Comparison of ENCODE assay signal across 20 mouse cellular contexts in genomic region chr6:33465392-33465791, GRCm38 (mm10).
A peak's percentile ranks its signal among the peaks of the same experiment; 100 is the strongest.
DNase-seq lines count a peak whose midpoint lies in the region; ATAC-seq and TF ChIP-seq lines count a peak whose summit lies in the region.
"Had no signal": no experiment of that assay in that cellular context is flagged by ENCODE, and none has a peak within 500 bp of the region (broad histone marks: within the 10 kb centered on the region; RNA-seq: fewer than 3 reads in every experiment).

No protein-coding gene starts in this region.

- 55% methylated on average over 3 of the region's 3 CpGs for WGBS in hindbrain, embryonic 15.5 days
- WGBS in hindbrain, postnatal 0 days: 43% methylated on average over 3 of the region's 3 CpGs
- WGBS in neural tube, embryonic 13.5 days: 41% methylated on average over 3 of the region's 3 CpGs
- WGBS in neural tube, embryonic 15.5 days: 35% methylated on average over 3 of the region's 3 CpGs
- 11% methylated on average over 3 of the region's 3 CpGs for whole genome bisulfite sequencing in forebrain, embryonic 16.5 days
- WGBS in limb, embryonic 10.5 days: 64% methylated on average over 3 of the region's 3 CpGs

- no peak overlapping the region for H3K4me3 ChIP-seq in hindbrain, embryonic 15.5 days
- no peak overlapping the region for H3K4me3 ChIP-seq in hindbrain, postnatal 0 days (ENCODE audit: low read length)
- no peak overlapping the region for H3K4me3 ChIP-seq in neural tube, embryonic 13.5 days
- no peak overlapping the region for H3K4me3 ChIP-seq in neural tube, embryonic 15.5 days (replicated peaks)
- H3K4me3 ChIP-seq in forebrain, embryonic 16.5 days (replicated peaks; ENCODE audit: low read length): no peak overlapping the region
- H3K4me3 ChIP-seq in limb, embryonic 10.5 days: no peak overlapping the region
- H3K4me3 ChIP-seq: gastrocnemius, adult 2 months; heart, embryonic 15.5 days; intestine, embryonic 15.5 days had no signal

- H3K27ac ChIP-seq in hindbrain, embryonic 15.5 days (replicated peaks): peak overlapping the region; percentile 15; the same call in 1 of the 2 replicates
- H3K27ac ChIP-seq in hindbrain, postnatal 0 days: no peak overlapping the region
- H3K27ac ChIP-seq in neural tube, embryonic 13.5 days (replicated peaks): peak overlapping the region; percentile 49
- no peak overlapping the region for H3K27ac ChIP-seq in neural tube, embryonic 15.5 days (replicated peaks)
- peak overlapping the region; percentile 74 for H3K27ac ChIP-seq in forebrain, embryonic 16.5 days (ENCODE audit: low read length)
- H3K27ac ChIP-seq in limb, embryonic 10.5 days: no peak overlapping the region
- H3K27ac ChIP-seq: gastrocnemius, adult 2 months; heart, embryonic 15.5 days; intestine, embryonic 15.5 days; macrophage had no signal

- no peaks in the 10 kb centered on the region for H3K36me3 ChIP-seq in hindbrain, embryonic 15.5 days
- no peaks in the 10 kb centered on the region for H3K36me3 ChIP-seq in hindbrain, postnatal 0 days (ENCODE audit: insufficient read depth, low read length)
- H3K36me3 ChIP-seq in neural tube, embryonic 13.5 days: no peaks in the 10 kb centered on the region
- H3K36me3 ChIP-seq in neural tube, embryonic 15.5 days: no peaks in the 10 kb centered on the region
- no peaks in the 10 kb centered on the region for H3K36me3 ChIP-seq in forebrain, embryonic 16.5 days (ENCODE audit: control insufficient read depth, insufficient read depth)
- no peaks in the 10 kb centered on the region for H3K36me3 ChIP-seq in limb, embryonic 10.5 days
- H3K36me3 ChIP-seq: heart, embryonic 15.5 days; intestine, embryonic 15.5 days had no signal

- H3K4me1 ChIP-seq in hindbrain, embryonic 15.5 days (replicated peaks): no peaks in the 10 kb centered on the region
- H3K4me1 ChIP-seq in hindbrain, postnatal 0 days (ENCODE audit: insufficient read depth, low read length): no peaks in the 10 kb centered on the region
- peaks cover 11% of the 10 kb centered on the region for H3K4me1 ChIP-seq in neural tube, embryonic 13.5 days (replicated peaks)
- peaks cover 4% of the 10 kb centered on the region; the same call in 1 of the 2 replicates for H3K4me1 ChIP-seq in neural tube, embryonic 15.5 days
- H3K4me1 ChIP-seq in forebrain, embryonic 16.5 days (replicated peaks; ENCODE audit: control insufficient read depth, insufficient read depth, low read length): peaks cover 14% of the 10 kb centered on the region
- H3K4me1 ChIP-seq in limb, embryonic 10.5 days: no peaks in the 10 kb centered on the region
- H3K4me1 ChIP-seq: heart, embryonic 15.5 days; intestine, embryonic 15.5 days had no signal

- H3K9ac ChIP-seq in hindbrain, embryonic 15.5 days: no peak overlapping the region
- H3K9ac ChIP-seq in hindbrain, postnatal 0 days (replicated peaks; ENCODE audit: low read length): no peak overlapping the region
- no peak overlapping the region for H3K9ac ChIP-seq in neural tube, embryonic 13.5 days
- no peak overlapping the region for H3K9ac ChIP-seq in neural tube, embryonic 15.5 days (replicated peaks)
- no peak overlapping the region for H3K9ac ChIP-seq in forebrain, embryonic 16.5 days (replicated peaks; ENCODE audit: low read depth, low read length)
- H3K9ac ChIP-seq: heart, embryonic 15.5 days; intestine, embryonic 15.5 days had no signal

- TF ChIP-seq CTCF in hindbrain, postnatal 0 days (IDR thresholded peaks at IDR 0.05; ENCODE audit: low read depth): no peak

- H3K9me3 ChIP-seq in hindbrain, embryonic 15.5 days: no peaks in the 10 kb centered on the region
- no peaks in the 10 kb centered on the region for H3K9me3 ChIP-seq in hindbrain, postnatal 0 days (ENCODE audit: low read length)
- no peaks in the 10 kb centered on the region for H3K9me3 ChIP-seq in neural tube, embryonic 13.5 days
- H3K9me3 ChIP-seq in neural tube, embryonic 15.5 days (replicated peaks): no peaks in the 10 kb centered on the region
- no peaks in the 10 kb centered on the region for H3K9me3 ChIP-seq in forebrain, embryonic 16.5 days (ENCODE audit: control insufficient read depth, low read length)
- H3K9me3 ChIP-seq in limb, embryonic 10.5 days (replicated peaks): no peaks in the 10 kb centered on the region
- H3K9me3 ChIP-seq: heart, embryonic 15.5 days; intestine, embryonic 15.5 days had no signal

- intact Hi-C loops in gastrocnemius, postnatal 14 days (cut with DNase I; ENCODE audit: low total_unique reads): no loop called here

- no peak overlapping the region for H3K4me2 ChIP-seq in hindbrain, embryonic 15.5 days
- no peak overlapping the region for H3K4me2 ChIP-seq in hindbrain, postnatal 0 days (ENCODE audit: low read depth, low read length)
- H3K4me2 ChIP-seq in neural tube, embryonic 13.5 days: no peak overlapping the region
- H3K4me2 ChIP-seq in neural tube, embryonic 15.5 days: no peak overlapping the region
- H3K4me2 ChIP-seq in forebrain, embryonic 16.5 days (ENCODE audit: low read length): no peak overlapping the region
- H3K4me2 ChIP-seq: heart, embryonic 15.5 days; intestine, embryonic 15.5 days had no signal

- ATAC-seq in hindbrain, embryonic 15.5 days (ENCODE audit: low FRiP score, low read depth): no peak
- ATAC-seq in hindbrain, postnatal 0 days: no peak
- no peak for ATAC-seq in neural tube, embryonic 13.5 days (ENCODE audit: low read depth)
- no peak for ATAC-seq in neural tube, embryonic 15.5 days (ENCODE audit: low FRiP score)
- 0 out of 2 replicates have a peak, but pooled peaks have one; percentile 38 for ATAC-seq in forebrain, embryonic 16.5 days
- ATAC-seq: intestine, embryonic 15.5 days had no signal

- no peak for DNase-seq in hindbrain, postnatal 0 days (ENCODE audit: low spot score)
- peak; percentile 8 for DNase-seq in retina, embryonic 14.5 days (ENCODE audit: low spot score)
- no peak for DNase-seq in gastrocnemius, postnatal 14 days
- DNase-seq in limb, embryonic 10.5 days (ENCODE audit: low spot score): no peak
- DNase-seq: adrenal gland, adult 2 months; cerebellum, adult 11-12 months; cerebellum, postnatal 10 days; gastrocnemius, adult 2 months; heart, postnatal 4 days; kidney, adult 8-10 months; kidney, postnatal 10 days; left cerebral cortex, postnatal 4 days; thymus, postnatal 14 days had no signal

- no peaks in the 10 kb centered on the region for H3K27me3 ChIP-seq in hindbrain, embryonic 15.5 days
- no peaks in the 10 kb centered on the region for H3K27me3 ChIP-seq in hindbrain, postnatal 0 days (ENCODE audit: insufficient read depth, low read length)
- no peaks in the 10 kb centered on the region for H3K27me3 ChIP-seq in neural tube, embryonic 13.5 days
- no peaks in the 10 kb centered on the region for H3K27me3 ChIP-seq in neural tube, embryonic 15.5 days (replicated peaks)
- H3K27me3 ChIP-seq in forebrain, embryonic 16.5 days (replicated peaks; ENCODE audit: control insufficient read depth, insufficient read depth, low read length): no peaks in the 10 kb centered on the region
- no peaks in the 10 kb centered on the region for H3K27me3 ChIP-seq in limb, embryonic 10.5 days (ENCODE audit: low read depth, poor library complexity, severe bottlenecking)
- H3K27me3 ChIP-seq: heart, embryonic 15.5 days; intestine, embryonic 15.5 days had no signal

Comparison
In these comparisons a context has a peak if more than half of its experiments do, and no peak if none do; other contexts are left out.
1. H3K27ac ChIP-seq: peak in hindbrain, embryonic 15.5 days (single experiment), neural tube, embryonic 13.5 days (single experiment) and forebrain, embryonic 16.5 days (single experiment); none in hindbrain, postnatal 0 days (single experiment), neural tube, embryonic 15.5 days (single experiment) and limb, embryonic 10.5 days (single experiment).